Mouse (Mus musculus) hindlimb bud, embryonic 11.5 days (tissue): ENCODE measurements at regions not wholly inside any gene's neighbourhood (a gene's known extent, or its start where the extent isn't known, plus 50 kb on each side); places are given as distances from the start of the nearest gene placed in this dataset.
A peak's percentile ranks its signal among the peaks of the same experiment; 100 is the strongest.
"Not testable (repeated sequence)": the region's sequence is repeated elsewhere in the genome, so short reads cannot be mapped to it uniquely, and the experiment has no call there.

Experiments used
- DNase-seq: peaks from one replicate; pipeline ENCODE4 v3.0.0-alpha.2; 2012; ENCODE audit warnings: low read depth, low spot score; ENCODE audit errors: extremely low spot score

DNA sequence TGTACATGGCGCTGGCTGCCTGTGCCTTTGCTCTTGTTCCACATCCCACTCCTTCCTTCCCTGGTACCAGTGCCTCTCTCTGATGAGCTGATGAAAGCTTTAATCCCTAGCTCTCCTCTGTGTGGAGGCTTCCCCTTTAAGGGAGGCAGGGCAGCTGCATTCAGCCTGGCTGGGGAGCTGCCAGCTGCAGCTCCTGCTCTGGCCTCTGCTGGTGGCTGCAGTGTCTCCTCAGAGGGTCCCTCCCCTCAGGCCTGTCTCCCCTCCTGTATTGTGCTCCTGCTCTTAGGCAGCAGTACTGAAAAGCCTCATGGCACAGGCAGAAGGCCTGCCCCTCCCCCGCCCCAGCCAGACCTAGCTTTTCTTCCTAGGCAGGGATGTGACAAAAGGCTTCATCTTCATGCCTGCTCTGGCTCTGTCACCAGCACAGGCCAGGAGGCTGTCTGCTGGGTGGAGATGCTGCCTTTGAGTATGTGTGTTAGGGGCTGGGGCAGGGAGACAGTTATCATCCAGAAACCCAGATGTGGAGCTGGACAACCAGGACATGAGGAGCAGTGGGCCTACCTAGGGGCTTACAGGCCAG is 97.7 kb upstream of the Zcchc13 start:
- DNase-seq: not testable (repeated sequence)

DNA sequence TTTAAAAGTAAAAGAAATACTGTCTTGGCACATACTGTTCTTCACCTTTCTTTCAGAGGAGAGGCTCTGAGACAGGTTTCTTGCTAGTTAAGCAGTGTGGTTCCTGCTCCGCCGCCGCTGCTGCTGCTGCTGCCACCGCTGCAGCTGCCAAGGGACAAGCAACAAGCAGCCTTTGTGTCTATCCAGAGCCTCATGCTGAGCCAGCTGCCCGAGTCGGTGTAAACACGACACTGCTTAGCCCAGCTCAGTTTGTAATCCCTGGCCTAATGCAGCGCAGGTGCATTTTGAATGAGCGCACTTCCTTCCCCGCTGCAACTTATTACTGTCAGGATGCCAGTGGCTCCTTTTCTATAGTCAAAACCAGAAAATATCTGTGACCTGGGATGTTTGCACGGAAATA is 97.1 kb upstream of the Zcchc13 start:
- DNase-seq: peak; percentile 24

DNA sequence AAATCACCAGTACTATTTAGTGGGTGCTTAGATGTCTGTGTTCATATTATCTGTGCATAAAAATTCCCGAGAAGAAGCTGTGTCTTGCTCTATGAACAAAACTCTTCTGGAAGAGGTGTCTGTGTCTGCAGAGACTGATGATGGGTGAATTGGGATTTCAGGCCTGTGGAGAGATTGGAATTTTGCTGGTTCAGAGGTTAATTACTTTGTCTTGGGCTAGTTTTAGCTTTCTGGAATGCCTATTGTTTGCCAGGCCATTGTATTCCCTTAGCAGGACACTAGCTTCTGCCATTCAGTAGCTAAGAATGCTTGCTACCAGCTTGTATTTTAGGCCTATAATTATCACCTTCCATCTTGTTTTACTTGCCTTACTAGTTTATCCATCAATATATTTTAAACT is 96.6 kb upstream of the Zcchc13 start:
- no peak for DNase-seq

DNA sequence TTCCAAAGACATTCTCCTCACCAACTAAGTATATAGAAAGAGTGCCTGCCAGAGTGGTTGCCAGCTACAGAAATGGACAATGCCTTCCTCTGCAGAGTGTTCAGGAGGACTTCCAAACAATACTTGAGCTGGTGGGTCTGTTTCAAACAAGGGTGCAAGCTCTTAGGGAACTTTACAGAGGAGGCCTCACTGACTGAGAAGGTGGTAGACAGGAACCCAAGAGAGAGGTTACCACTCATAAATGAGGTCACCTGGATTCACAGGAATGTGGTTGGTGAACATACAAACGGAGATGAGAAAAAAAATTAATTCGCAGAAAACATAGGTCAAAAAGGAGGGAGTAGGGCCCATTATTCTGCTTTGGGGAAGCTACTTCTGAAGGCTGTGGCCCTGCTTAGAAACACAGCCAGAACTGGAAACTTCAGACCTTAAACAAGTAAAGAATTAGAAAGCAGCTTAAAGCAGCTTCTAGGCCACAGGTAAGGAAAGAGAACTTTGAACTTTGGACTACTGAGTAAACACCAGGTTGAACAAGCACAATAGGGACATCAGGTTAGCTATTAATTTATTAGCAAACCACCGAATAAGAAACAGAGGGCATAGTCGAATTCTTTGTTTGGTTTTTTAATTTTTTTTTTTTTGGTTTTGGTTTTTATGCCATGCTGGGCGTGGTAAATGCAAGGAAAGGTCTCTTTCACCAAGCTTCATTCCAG is 83.7 kb upstream of the Zcchc13 start:
- DNase-seq: no peak

DNA sequence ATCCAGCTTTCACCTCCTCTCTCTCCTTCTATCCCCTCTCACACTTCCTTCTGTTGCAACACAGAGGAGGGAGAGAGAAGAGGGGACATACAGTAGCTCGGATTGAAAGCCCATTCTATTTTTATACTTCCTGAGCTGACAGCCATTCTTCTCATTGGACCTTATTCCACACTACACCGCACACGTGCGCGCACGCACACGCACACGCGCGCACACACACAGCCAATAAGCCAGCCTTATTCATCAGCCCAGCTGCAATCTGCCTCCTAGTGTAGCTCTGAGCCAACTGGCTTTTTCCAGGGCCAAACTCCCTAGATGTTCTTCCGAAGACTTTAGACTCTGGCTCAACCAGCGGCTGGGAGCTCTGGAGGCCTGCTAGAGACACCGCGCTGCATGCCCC is 79.1 kb upstream of the Zcchc13 start:
- no peak for DNase-seq

DNA sequence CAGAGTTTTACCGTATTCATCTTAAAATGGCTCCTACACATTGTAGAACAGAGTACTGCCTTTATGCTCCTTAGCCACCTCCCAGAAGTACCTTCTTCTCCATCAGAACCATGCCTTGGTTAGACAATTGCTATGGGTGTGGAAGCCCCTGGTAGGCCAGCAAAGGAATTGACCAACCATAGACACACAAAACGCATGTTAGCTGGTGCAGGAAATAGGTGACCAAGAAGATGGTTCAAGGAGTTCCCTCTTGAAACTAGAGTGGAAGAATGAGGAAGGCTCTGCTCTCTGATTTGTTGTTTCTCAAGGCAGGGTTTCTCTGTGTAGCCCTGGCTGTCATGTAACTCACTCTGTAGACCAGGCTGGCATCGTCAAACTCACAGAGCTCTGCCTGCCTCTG is 77.2 kb upstream of the Zcchc13 start:
- no peak for DNase-seq

DNA sequence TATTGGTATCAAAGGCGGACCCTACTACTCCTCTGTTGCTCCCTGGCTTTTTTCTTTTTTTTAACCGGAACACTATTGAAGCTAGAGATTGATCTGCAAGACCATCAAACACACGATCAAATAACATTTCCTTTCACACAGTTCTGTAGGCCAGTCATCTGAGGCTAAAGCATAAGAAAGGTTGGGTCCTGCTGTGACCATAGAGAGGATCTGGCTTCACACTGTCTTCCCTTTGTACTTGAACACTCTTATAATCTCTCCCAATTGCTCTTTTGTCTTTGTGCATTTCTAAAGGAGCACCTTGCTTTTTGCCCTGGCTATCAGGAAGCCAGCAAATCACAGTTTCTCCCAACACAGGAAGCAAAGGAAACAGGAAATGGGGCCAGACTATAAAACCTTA is 76.8 kb upstream of the Zcchc13 start:
- DNase-seq: no peak

DNA sequence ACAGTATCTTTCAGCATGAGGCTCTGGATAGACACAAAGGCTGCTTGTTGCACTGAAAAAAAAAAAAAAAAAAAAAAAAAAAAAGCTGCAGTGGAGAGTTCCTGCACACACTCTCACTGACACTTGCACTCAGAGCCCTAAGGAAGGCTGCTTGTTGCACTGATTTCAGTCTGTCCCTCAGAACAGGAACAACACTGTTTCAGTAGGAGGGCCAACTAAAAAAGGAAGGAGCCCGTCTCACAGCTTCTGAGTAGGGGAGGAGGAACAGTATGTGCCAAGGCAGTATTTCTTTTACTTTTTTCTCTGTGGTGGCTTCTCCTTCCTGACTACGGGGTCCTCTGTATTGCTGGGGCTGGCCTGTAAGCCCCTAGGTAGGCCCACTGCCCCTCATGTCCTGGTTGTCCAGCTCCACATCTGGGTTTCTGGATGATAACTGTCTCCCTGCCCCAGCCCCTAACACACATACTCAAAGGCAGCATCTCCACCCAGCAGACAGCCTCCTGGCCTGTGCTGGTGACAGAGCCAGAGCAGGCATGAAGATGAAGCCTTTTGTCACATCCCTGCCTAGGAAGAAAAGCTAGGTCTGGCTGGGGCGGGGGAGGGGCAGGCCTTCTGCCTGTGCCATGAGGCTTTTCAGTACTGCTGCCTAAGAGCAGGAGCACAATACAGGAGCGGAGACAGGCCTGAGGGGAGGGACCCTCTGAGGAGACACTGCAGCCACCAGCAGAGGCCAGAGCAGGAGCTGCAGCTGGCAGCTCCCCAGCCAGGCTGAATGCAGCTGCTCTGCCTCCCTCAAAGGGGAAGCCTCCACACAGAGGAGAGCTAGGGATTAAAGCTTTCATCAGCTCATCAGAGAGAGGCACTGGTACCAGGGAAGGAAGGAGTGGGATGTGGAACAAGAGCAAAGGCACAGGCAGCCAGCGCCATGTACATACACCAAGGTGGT is 75.1 kb upstream of the Zcchc13 start:
- DNase-seq: not testable (repeated sequence)

DNA sequence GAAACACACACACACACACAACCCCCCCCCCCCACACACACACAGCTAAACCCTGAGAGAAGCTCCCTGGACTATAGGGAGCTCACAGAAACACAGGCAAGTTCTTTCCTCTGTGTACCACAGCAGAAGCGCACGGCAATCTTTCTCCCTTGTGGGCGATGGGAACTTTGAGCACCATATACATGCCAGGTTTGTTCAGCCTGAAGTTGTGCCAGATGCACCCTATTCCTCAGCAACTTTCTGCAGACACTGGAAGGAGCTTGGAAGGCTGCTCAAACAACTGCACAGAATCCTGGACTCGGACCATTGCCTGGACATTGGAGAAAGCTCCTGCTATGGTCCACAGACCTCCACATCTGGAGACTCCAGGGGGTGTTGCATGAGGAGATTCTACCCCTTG is 74.3 kb upstream of the Zcchc13 start:
- DNase-seq: no peak

DNA sequence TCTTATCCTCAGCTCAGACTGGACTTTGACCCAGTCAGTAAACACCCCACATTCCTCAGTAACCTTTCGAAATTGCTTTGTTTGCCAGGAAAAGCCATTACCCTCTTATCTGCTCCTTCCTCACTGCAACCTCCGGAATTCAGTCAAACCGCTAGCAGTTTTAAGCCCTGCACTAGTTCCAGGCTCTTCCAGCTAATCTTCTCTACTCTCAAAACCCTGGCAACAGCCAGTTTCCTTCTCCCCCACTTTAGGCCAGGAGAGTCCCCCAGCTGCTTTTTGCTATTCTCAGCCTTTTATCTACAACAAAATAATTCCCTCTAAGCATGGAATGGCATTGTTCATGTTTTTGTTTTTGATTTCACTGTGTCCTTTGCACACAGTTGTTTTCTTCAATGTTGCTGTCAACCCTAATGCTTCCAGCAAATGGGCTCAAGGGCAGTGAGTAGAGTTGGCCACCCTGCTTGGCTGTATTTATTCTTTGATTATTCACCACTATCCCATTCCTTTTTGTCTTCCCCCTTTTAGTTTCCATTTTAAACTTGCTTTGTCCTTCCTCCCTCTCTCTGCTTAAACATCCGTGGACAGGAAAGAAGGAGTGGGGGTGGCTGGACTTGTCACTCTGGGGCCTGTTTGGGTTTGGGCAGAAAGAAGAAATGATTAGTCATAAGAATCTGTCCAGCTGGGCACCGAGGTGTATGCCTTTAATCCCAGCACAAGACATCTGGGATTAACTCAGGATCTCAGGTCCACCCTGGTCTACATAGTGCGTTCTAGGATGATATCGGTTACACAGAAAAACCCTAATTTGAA is 73.5 kb upstream of the Zcchc13 start:
- DNase-seq: no peak

DNA sequence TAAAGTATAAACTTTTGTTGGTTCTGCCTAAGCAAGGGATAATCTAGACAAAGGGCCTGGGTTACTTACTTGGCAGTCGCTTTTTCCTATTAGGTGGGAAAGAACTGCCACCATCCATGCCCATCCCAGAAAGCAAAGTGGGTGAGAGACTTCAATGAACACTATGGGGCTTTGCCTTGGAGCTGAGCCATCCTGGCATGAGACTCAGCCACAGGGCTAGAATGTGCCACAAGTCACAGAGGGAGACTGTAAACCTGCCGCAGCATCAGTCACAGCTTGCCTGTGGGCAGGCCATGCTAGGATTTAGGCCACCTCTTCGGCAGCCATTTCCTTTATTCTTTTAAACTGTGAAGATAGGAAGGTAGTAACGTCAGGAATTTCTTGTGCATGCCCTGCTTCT is 72.9 kb upstream of the Zcchc13 start:
- DNase-seq: no peak

DNA sequence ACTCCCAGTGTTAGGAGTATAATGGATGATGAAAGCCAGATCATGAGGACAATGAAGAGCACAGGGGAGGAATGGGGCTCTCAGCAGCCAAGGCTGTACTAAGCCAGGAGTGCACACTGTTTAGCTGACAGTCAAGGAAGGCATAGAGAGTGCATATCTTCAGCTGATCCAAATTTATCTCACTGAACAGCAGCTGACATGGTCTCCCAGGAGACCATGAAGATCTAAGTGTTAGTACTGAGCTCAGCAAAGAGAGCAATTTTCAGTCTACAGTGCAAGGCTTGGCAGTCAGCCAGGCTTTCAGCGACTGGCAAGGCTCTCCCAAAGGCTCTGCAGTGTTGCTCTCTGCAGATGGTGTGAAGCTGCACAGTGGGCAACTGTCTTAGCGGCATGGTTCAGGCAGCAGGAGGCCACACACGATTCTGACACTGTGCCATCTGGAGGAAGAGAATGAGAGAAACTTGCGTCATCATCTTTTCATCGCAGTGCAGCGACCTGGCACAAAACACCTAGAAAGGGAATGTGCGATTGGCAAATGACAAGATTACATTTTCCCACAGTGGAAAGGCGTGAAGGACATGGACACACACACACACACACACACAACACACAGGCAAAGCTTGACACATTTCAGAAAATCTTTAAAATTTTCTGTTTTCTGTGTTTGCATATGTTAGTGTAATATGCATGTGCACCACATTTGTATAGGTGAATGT is 66.7 kb upstream of the Zcchc13 start:
- DNase-seq: no peak

DNA sequence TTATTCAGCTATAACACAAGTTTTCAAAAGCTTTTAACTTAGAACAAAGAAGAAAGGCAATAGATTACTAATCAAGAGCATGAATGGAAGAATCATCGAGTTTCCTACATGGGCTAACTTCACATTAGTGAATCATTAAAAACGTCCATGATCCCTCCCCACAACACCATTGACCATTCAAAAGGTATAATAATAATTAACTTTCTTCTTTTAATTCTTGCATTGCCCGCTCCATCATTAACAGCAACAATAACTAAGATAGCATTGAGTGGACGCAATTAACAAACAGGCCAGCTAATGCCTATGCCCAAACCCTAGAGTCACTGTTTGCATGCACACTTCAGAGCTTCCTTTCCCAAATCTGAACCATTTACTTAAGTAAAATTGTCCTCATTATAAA is 57.0 kb upstream of the Zcchc13 start:
- no peak for DNase-seq

DNA sequence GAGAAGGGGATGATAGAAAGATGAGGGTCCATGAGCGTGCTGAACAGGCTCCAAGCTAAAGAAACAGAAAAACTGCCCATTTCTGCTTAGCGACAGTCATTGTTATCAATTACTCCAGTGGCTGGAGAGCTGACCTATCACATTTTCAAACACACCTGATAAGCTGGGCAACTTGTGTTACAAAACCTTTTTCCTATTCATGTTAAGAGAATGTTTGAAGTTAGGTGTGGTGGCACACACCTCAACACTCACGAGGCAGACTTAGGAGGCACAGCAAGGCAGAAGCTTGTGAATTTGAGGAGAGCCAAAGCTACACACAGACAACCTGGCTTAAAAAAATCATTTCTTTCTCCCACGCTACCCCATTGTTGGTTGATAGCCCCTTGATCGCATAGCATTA is 50.9 kb upstream of the Zcchc13 start:
- DNase-seq: no peak
